Mouse (Mus musculus) hindbrain, embryonic 14.5 days (tissue): Measurements from ENCODE around the gene Prss54. TPM values are rescaled to one million over a fixed set of nuclear protein-coding genes. Genes with fewer than 3 reads are reported as not detected.

Source experiments
- ATAC-seq: fragments of 200-750 bp; cut with Nextera tagmentation; 2 replicates; pipeline ENCODE4 v1.8.0; 2017; ENCODE audit warnings: moderate number of reproducible peaks, mild to moderate bottlenecking, moderate TSS enrichment, moderate library complexity; ENCODE audit not compliant: low FRiP score
- DNase-seq: peaks from one replicate; pipeline ENCODE4 v3.0.0-alpha.2; 2015; ENCODE audit warnings: low spot score
- H3K27ac ChIP-seq: fragments of 300-500 bp; sonication (generic); 2 replicates; pipeline ENCODE4 v1.5.1; 2014; ENCODE audit warnings: mild to moderate bottlenecking, moderate library complexity
- H3K27me3 ChIP-seq: fragments of 300-500 bp; sonication (generic); 2 replicates; pipeline ENCODE4 v1.6.1; 2014; ENCODE audit warnings: mild to moderate bottlenecking, low read length, mixed read lengths; ENCODE audit not compliant: control insufficient read depth, insufficient read depth
- H3K36me3 ChIP-seq: fragments of 300-500 bp; sonication (generic); replicated peaks from 2 replicates; pipeline ENCODE4 v1.6.1; 2014; ENCODE audit not compliant: control insufficient read depth, insufficient read depth
- H3K4me1 ChIP-seq: fragments of 300-500 bp; sonication (generic); replicated peaks from 2 replicates; pipeline ENCODE4 v1.6.1; 2014; ENCODE audit warnings: antibody characterized with exemption, low read length, mixed read lengths; ENCODE audit not compliant: control insufficient read depth, insufficient read depth
- H3K4me2 ChIP-seq: fragments of 300-500 bp; sonication (generic); replicated peaks from 2 replicates; pipeline ENCODE4 v1.6.1; 2014; ENCODE audit warnings: mild to moderate bottlenecking, moderate library complexity
- H3K4me3 ChIP-seq: fragments of 300-500 bp; sonication (generic); replicated peaks from 2 replicates; pipeline ENCODE4 v1.5.1; 2014; ENCODE audit warnings: mild to moderate bottlenecking, low read length
- H3K9ac ChIP-seq: fragments of 300-500 bp; sonication (generic); 2 replicates; pipeline ENCODE4 v1.6.1; 2014
- H3K9me3 ChIP-seq: fragments of 300-500 bp; sonication (generic); 2 replicates; pipeline ENCODE4 v1.6.1; 2016; ENCODE audit warnings: low read length; ENCODE audit not compliant: control insufficient read depth
- WGBS: fragments of 180-500 bp; shearing (Covaris S2); extraction: QIAGEN DNeasy Blood & Tissue Kit; methylation state at CpG from one replicate; pipeline ENCODE4 v1.1.7; 2014; 5-methylcytosine and 5-hydroxymethylcytosine counted together
- polyA plus RNA-seq: library from polyadenylated mRNA; unstranded; fragments of >200 nt; fragmentation: Nextera tagmentation; extraction: Ambion mirVana; gene quantifications from 2 replicates; pipeline ENCODE4 v1.2.1, GENCODE M21; 2014

Prss54 gene
- polyA plus RNA-seq, 1 experiment from 2014 or later = not detected

GRCm38 (mm10) chr8:95543065-95543464 lies 33.1 kb downstream of the Prss54 start:
- H3K36me3 ChIP-seq = no peaks in the 10 kb centered on the region
- no peaks in the 10 kb centered on the region for H3K9me3 ChIP-seq
- H3K27ac ChIP-seq = no peak overlapping the region
- no peaks in the 10 kb centered on the region for H3K27me3 ChIP-seq
- no peak overlapping the region for H3K4me3 ChIP-seq
- 70% methylated on average over 3 of the region's 3 CpGs for WGBS
- DNase-seq = no peak
- H3K4me1 ChIP-seq = no peaks in the 10 kb centered on the region
- H3K9ac ChIP-seq = no peak overlapping the region
- no peak overlapping the region for H3K4me2 ChIP-seq
- no peak for ATAC-seq

GRCm38 (mm10) chr8:95542191-95542590 lies 33.9 kb downstream of the Prss54 start:
- H3K36me3 ChIP-seq = no peaks in the 10 kb centered on the region
- no peak for ATAC-seq
- no peaks in the 10 kb centered on the region for H3K4me1 ChIP-seq
- no peaks in the 10 kb centered on the region for H3K27me3 ChIP-seq
- no peak overlapping the region for H3K27ac ChIP-seq
- H3K4me3 ChIP-seq = no peak overlapping the region
- H3K9ac ChIP-seq = no peak overlapping the region
- H3K4me2 ChIP-seq = no peak overlapping the region
- DNase-seq = no peak
- no peaks in the 10 kb centered on the region for H3K9me3 ChIP-seq
- 95% methylated on average over 6 of the region's 6 CpGs for WGBS

- DNase-seq = no peak
Measured at GRCm38 (mm10) chr8:95539487-95539886, 36.7 kb downstream of the Prss54 start.

GRCm38 (mm10) chr8:95533584-95534387 lies 42.4 kb downstream of the Prss54 start, which contains the start of gene Ccdc113:
Ccdc113 (plus strand) TSS chr8:95534085.
- no peaks in the 10 kb centered on the region for H3K9me3 ChIP-seq
- H3K36me3 ChIP-seq = no peaks in the 10 kb centered on the region
- H3K27ac ChIP-seq = no peak within 1 kb of the TSS; the same call in 1 of the 2 replicates
- H3K27me3 ChIP-seq = no peaks in the 10 kb centered on the region
- ATAC-seq (peak; percentile 89), DNase-seq (peak; percentile 55)
- H3K4me1 ChIP-seq = no peaks in the 10 kb centered on the region
- peak within 1 kb of the TSS; percentile 64 for H3K4me2 ChIP-seq
- peak within 1 kb of the TSS; percentile 48 for H3K9ac ChIP-seq
- WGBS = 6% methylated on average over 33 of the region's 33 CpGs
- peak within 1 kb of the TSS; percentile 36 for H3K4me3 ChIP-seq

More at GRCm38 (mm10) chr8:95539487-95539886, 36.7 kb downstream of the Prss54 start:
- WGBS = 84% methylated on average over 5 of the region's 5 CpGs
- Histone ChIP-seq H3K4me3 (no peak overlapping the region), H3K4me1 (no peaks in the 10 kb centered on the region), H3K9ac (no peak overlapping the region), H3K4me2 (no peak overlapping the region), H3K9me3 (no peaks in the 10 kb centered on the region), H3K27me3 (no peaks in the 10 kb centered on the region), H3K27ac (no peak overlapping the region), H3K36me3 (no peaks in the 10 kb centered on the region)
- ATAC-seq = no peak

- Histone ChIP-seq H3K9ac (no peak overlapping the region), H3K27me3 (no peaks in the 10 kb centered on the region), H3K27ac (no peak overlapping the region), H3K4me3 (no peak overlapping the region), H3K4me2 (no peak overlapping the region), H3K4me1 (no peaks in the 10 kb centered on the region), H3K9me3 (no peaks in the 10 kb centered on the region), H3K36me3 (no peaks in the 10 kb centered on the region)
- WGBS = 62% methylated on average over 4 of the region's 4 CpGs
- ATAC-seq = no peak
- DNase-seq = no peak
Measured at GRCm38 (mm10) chr8:95532206-95532605, 43.9 kb downstream of the Prss54 start.

GRCm38 (mm10) chr8:95528750-95529310 lies 47.3 kb downstream of the Prss54 start:
- Histone ChIP-seq H3K27ac (no peak overlapping the region), H3K9ac (no peak overlapping the region), H3K4me3 (no peak overlapping the region), H3K4me1 (no peaks in the 10 kb centered on the region), H3K27me3 (no peaks in the 10 kb centered on the region), H3K36me3 (no peaks in the 10 kb centered on the region), H3K9me3 (no peaks in the 10 kb centered on the region), H3K4me2 (no peak overlapping the region)
- no peak for DNase-seq
- WGBS = 59% methylated on average over 9 of the region's 9 CpGs
- ATAC-seq = no peak

GRCm38 (mm10) chr8:95528194-95528593 lies 47.9 kb downstream of the Prss54 start:
- no peaks in the 10 kb centered on the region for H3K9me3 ChIP-seq
- no peaks in the 10 kb centered on the region for H3K27me3 ChIP-seq
- ATAC-seq (no peak), DNase-seq (no peak)
- no peak overlapping the region for H3K9ac ChIP-seq
- no peaks in the 10 kb centered on the region for H3K36me3 ChIP-seq
- H3K4me1 ChIP-seq = no peaks in the 10 kb centered on the region
- 64% methylated on average over 10 of the region's 10 CpGs for WGBS
- no peak overlapping the region for H3K4me2 ChIP-seq
- H3K27ac ChIP-seq = no peak overlapping the region
- no peak overlapping the region for H3K4me3 ChIP-seq

GRCm38 (mm10) chr8:95523991-95524390 lies 52.1 kb downstream of the Prss54 start:
- 91% methylated on average over 4 of the region's 4 CpGs for WGBS

GRCm38 (mm10) chr8:95516928-95517327 lies 59.2 kb downstream of the Prss54 start:
- no peak for ATAC-seq
- no peak for DNase-seq
- WGBS = 96% methylated on average over 6 of the region's 6 CpGs

More at GRCm38 (mm10) chr8:95523991-95524390, 52.1 kb downstream of the Prss54 start:
- H3K9me3 ChIP-seq = no peaks in the 10 kb centered on the region
- no peak overlapping the region for H3K9ac ChIP-seq
- ATAC-seq (no peak), DNase-seq (no peak)
- H3K27ac ChIP-seq = no peak overlapping the region
- H3K27me3 ChIP-seq = no peaks in the 10 kb centered on the region
- H3K36me3 ChIP-seq = no peaks in the 10 kb centered on the region
- no peak overlapping the region for H3K4me2 ChIP-seq
- no peaks in the 10 kb centered on the region for H3K4me1 ChIP-seq
- no peak overlapping the region for H3K4me3 ChIP-seq

More at GRCm38 (mm10) chr8:95516928-95517327, 59.2 kb downstream of the Prss54 start:
- H3K36me3 ChIP-seq = no peaks in the 10 kb centered on the region
- no peak overlapping the region for H3K4me3 ChIP-seq
- no peak overlapping the region for H3K9ac ChIP-seq
- H3K9me3 ChIP-seq = no peaks in the 10 kb centered on the region
- no peak overlapping the region for H3K4me2 ChIP-seq
- H3K4me1 ChIP-seq = no peaks in the 10 kb centered on the region
- no peaks in the 10 kb centered on the region for H3K27me3 ChIP-seq
- no peak overlapping the region for H3K27ac ChIP-seq
